In the genomic region with DNA sequence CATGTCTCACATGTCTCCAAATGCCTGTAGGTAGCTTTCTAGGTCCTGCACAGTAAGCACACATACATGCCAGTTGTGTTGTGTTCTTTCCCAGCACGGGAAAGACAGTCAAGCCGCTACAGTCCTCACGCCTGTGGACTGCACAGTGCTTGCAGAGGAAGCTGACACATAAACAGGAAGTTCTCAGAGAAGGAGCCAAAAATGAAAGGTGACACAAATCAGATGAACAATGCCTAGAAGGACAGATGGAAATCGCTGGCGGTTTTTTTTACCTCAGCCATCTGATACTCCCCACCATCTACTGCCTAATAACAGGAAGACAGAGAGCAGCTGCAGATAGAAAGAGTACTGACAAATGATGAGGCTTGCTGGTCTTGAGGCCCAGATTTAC, we compare ENCODE assay signal across 8 mouse cellular contexts. TPM values are rescaled to one million over a fixed set of nuclear protein-coding genes. Genes with fewer than 3 reads are reported as not detected.
A peak's percentile ranks its signal among the peaks of the same experiment; 100 is the strongest.
DNase-seq lines count a peak whose midpoint lies in the region; ATAC-seq and TF ChIP-seq lines count a peak whose summit lies in the region.

A gene (minus strand): TSS at position 151 of the 391 bp plus-strand sequence.

- peak within 1 kb of the TSS; percentile 59 for H3K4me2 ChIP-seq in embryonic facial prominence, embryonic 11.5 days (ENCODE audit: low read depth, low read length)
- peak within 1 kb of the TSS; percentile 80 for H3K4me2 ChIP-seq in heart, embryonic 13.5 days
- H3K4me2 ChIP-seq in kidney, embryonic 16.5 days (replicated peaks; ENCODE audit: low read depth, low read length): peak within 1 kb of the TSS; percentile 65
- H3K4me2 ChIP-seq in liver, embryonic 14.5 days (ENCODE audit: low read depth): peak within 1 kb of the TSS; percentile 95

- H3K27me3 ChIP-seq in embryonic facial prominence, embryonic 11.5 days (ENCODE audit: control insufficient read depth, insufficient read depth, low read length): no peaks in the 10 kb centered on the region
- no peaks in the 10 kb centered on the region for H3K27me3 ChIP-seq in heart, embryonic 13.5 days (replicated peaks)
- H3K27me3 ChIP-seq in kidney, embryonic 16.5 days (ENCODE audit: insufficient read depth, low read length): no peaks in the 10 kb centered on the region
- H3K27me3 ChIP-seq in liver, embryonic 14.5 days (ENCODE audit: control insufficient read depth, insufficient read depth, low read length): no peaks in the 10 kb centered on the region

- DNase-seq in left cerebral cortex, adult 2 months (ENCODE audit: extremely low spot score in 1 of 2, low spot score in 2 of 2): no peak
- no peak for DNase-seq in left cerebral cortex, adult 9 months (ENCODE audit: low spot score in 2 of 2)
- DNase-seq in embryonic facial prominence, embryonic 11.5 days (ENCODE audit: low spot score): peak; percentile 33
- peak in 1 of 3 experiments; percentile 29 for DNase-seq in liver, embryonic 14.5 days (ENCODE audit: low read depth in 3 of 3, low spot score in 3 of 3)
- peak; percentile 68 to 76 for DNase-seq in natural killer cell, adult 2 months (ENCODE audit: low spot score in 2 of 2)
- DNase-seq in yolk sac, embryonic 10.5 days (ENCODE audit: low spot score): peak; percentile 37

- ATAC-seq in embryonic facial prominence, embryonic 11.5 days (replicated peaks; ENCODE audit: insufficient number of reproducible peaks, low FRiP score, low TSS enrichment, low read depth): no peak
- no peak for ATAC-seq in heart, embryonic 13.5 days (ENCODE audit: extremely low read depth, insufficient number of reproducible peaks, low FRiP score, low TSS enrichment)
- peak; percentile 23; the same call in 1 of the 2 replicates for ATAC-seq in kidney, embryonic 16.5 days (ENCODE audit: low FRiP score, low TSS enrichment)
- ATAC-seq in liver, embryonic 14.5 days (ENCODE audit: insufficient read depth): no peak

- H3K9ac ChIP-seq in embryonic facial prominence, embryonic 11.5 days (replicated peaks; ENCODE audit: low read length): peak within 1 kb of the TSS; percentile 75
- peak within 1 kb of the TSS; percentile 97 for H3K9ac ChIP-seq in heart, embryonic 13.5 days
- H3K9ac ChIP-seq in kidney, embryonic 16.5 days (replicated peaks; ENCODE audit: low read length): peak within 1 kb of the TSS; percentile 95
- H3K9ac ChIP-seq in liver, embryonic 14.5 days (replicated peaks): peak within 1 kb of the TSS; percentile 66

- intact Hi-C loops in left cerebral cortex, adult 2 months (cut with DNase I): loop anchor here (5.0 kb wide), 1 partner anchor 948 kb away; a partner anchor contains a TSS

- WGBS in embryonic facial prominence, embryonic 11.5 days: 26% methylated on average over 5 of the region's 5 CpGs
- 29% methylated on average over 5 of the region's 5 CpGs for WGBS in heart, embryonic 13.5 days
- 17% methylated on average over 5 of the region's 5 CpGs for WGBS in kidney, embryonic 16.5 days
- WGBS in liver, embryonic 14.5 days (ENCODE audit: insufficient replicate concordance): 4% methylated on average over 5 of the region's 5 CpGs

- no peak for TF ChIP-seq CTCF in left cerebral cortex, adult 2 months (IDR thresholded peaks at IDR 0.05)
- no peak for TF ChIP-seq CTCF in liver, embryonic 14.5 days (IDR thresholded peaks at IDR 0.05; ENCODE audit: low read depth)

- no peak for TF ChIP-seq EP300 in liver, embryonic 14.5 days (IDR thresholded peaks at IDR 0.05; ENCODE audit: low read depth)

- peak within 1 kb of the TSS; percentile 83 for H3K4me3 ChIP-seq in left cerebral cortex, adult 2 months
- H3K4me3 ChIP-seq in embryonic facial prominence, embryonic 11.5 days (ENCODE audit: low read depth, low read length): peak within 1 kb of the TSS; percentile 96
- peak within 1 kb of the TSS; percentile 90 for H3K4me3 ChIP-seq in heart, embryonic 13.5 days
- peak within 1 kb of the TSS; percentile 99 for H3K4me3 ChIP-seq in kidney, embryonic 16.5 days (ENCODE audit: low read length)
- peak within 1 kb of the TSS; percentile 90 to 99 for H3K4me3 ChIP-seq in liver, embryonic 14.5 days (ENCODE audit: insufficient read depth in 1 of 2, low read depth in 2 of 2, low read length in 2 of 2)

- H3K27ac ChIP-seq in left cerebral cortex, adult 2 months: peak within 1 kb of the TSS; percentile 91
- H3K27ac ChIP-seq in embryonic facial prominence, embryonic 11.5 days (replicated peaks; ENCODE audit: low read depth, low read length): peak within 1 kb of the TSS; percentile 98
- peak within 1 kb of the TSS; percentile 100 for H3K27ac ChIP-seq in heart, embryonic 13.5 days (replicated peaks)
- peak within 1 kb of the TSS; percentile 100 for H3K27ac ChIP-seq in kidney, embryonic 16.5 days (ENCODE audit: low read length)
- H3K27ac ChIP-seq in liver, embryonic 14.5 days: peak within 1 kb of the TSS; percentile 56

- H3K36me3 ChIP-seq in embryonic facial prominence, embryonic 11.5 days (replicated peaks; ENCODE audit: control insufficient read depth, insufficient read depth, low read depth, low read length): no peaks in the 10 kb centered on the region
- no peaks in the 10 kb centered on the region for H3K36me3 ChIP-seq in heart, embryonic 13.5 days
- H3K36me3 ChIP-seq in kidney, embryonic 16.5 days (ENCODE audit: insufficient read depth, low read length): no peaks in the 10 kb centered on the region
- H3K36me3 ChIP-seq in liver, embryonic 14.5 days (replicated peaks; ENCODE audit: control insufficient read depth, insufficient read depth, low read depth): no peaks in the 10 kb centered on the region

- H3K4me1 ChIP-seq in embryonic facial prominence, embryonic 11.5 days (ENCODE audit: control insufficient read depth, insufficient read depth, low read length): no peaks in the 10 kb centered on the region
- peaks cover 23% of the 10 kb centered on the region for H3K4me1 ChIP-seq in heart, embryonic 13.5 days
- H3K4me1 ChIP-seq in kidney, embryonic 16.5 days (ENCODE audit: insufficient read depth, low read length): peaks cover 23% of the 10 kb centered on the region
- peaks cover 11 to 14% of the 10 kb centered on the region in 2 experiments for H3K4me1 ChIP-seq in liver, embryonic 14.5 days (replicated peaks; ENCODE audit: control insufficient read depth in 2 of 2, insufficient read depth in 2 of 2, low read length in 1 of 2)

- H3K9me3 ChIP-seq in embryonic facial prominence, embryonic 11.5 days (replicated peaks; ENCODE audit: control insufficient read depth, low read length): no peaks in the 10 kb centered on the region
- peaks cover 5% of the 10 kb centered on the region; the same call in 1 of the 2 replicates for H3K9me3 ChIP-seq in heart, embryonic 13.5 days
- 0 out of 2 replicates have a peak, but pooled peaks cover 3% of the 10 kb centered on the region for H3K9me3 ChIP-seq in kidney, embryonic 16.5 days (ENCODE audit: low read length)
- no peaks in the 10 kb centered on the region for H3K9me3 ChIP-seq in liver, embryonic 14.5 days (ENCODE audit: control insufficient read depth, low read length)

RNA-seq across cellular contexts. Expression of the gene that starts here (rescaled TPM):
- total RNA-seq in left cerebral cortex, adult 2 months (2021): 10 to 100 TPM; 73.4 to 78.3 TPM
- polyA plus RNA-seq in embryonic facial prominence, embryonic 11.5 days (2014; fragmentation: Nextera tagmentation; extraction: Ambion mirVana): 13.7 and 13.8 TPM in 2 replicates
- polyA plus RNA-seq in heart, embryonic 13.5 days (2015; fragmentation: Nextera tagmentation; extraction: Ambion mirVana): 11.5 and 13.3 TPM in 2 replicates
- 18.4 and 23.9 TPM in 2 replicates for polyA plus RNA-seq in kidney, embryonic 16.5 days (2015; fragmentation: Nextera tagmentation; extraction: Ambion mirVana)
- polyA plus RNA-seq in liver, embryonic 14.5 days (2012; rRNA removed): 1.8 and 2.8 TPM in 2 replicates
- 4.8 and 5.8 TPM in 2 replicates for polyA plus RNA-seq in liver, embryonic 14.5 days (2014; fragmentation: Nextera tagmentation; extraction: Ambion mirVana)

Comparison
In these comparisons a context has a peak if more than half of its experiments do, and no peak if none do; other contexts are left out.
1. DNase-seq: peak in embryonic facial prominence, embryonic 11.5 days (single experiment), natural killer cell, adult 2 months (2 of 2) and yolk sac, embryonic 10.5 days (single experiment); none in left cerebral cortex, adult 2 months (0 of 2) and left cerebral cortex, adult 9 months (0 of 2).
2. Peak in every context shown above with its lines, with median percentiles within 50 percentile points of each other: H3K27ac ChIP-seq, H3K4me3 ChIP-seq, H3K4me2 ChIP-seq and H3K9ac ChIP-seq.